34 mouse cellular contexts compared by ENCODE assay signal in the genomic region with DNA sequence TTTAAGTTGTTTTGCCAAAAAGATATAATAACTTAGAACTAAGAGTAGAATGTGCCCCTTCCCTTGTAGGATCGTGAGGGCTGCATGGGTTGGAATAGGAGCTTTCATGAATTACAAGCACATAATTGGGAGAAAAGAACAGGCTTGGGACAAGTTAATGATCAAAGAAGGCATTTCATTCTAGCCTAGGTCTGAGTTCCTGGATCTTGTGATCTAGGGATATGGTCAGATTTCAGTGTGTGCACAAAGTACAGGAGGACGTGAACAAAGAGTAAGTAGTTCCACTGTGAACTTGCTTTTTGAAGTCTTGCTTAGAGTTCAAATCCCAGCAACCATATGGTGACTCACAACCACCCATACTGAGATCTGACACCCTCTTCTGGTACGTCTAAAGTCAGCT. TPM values are rescaled to one million over a fixed set of nuclear protein-coding genes. Genes with fewer than 3 reads are reported as not detected.
"Had no signal": no experiment of that assay in that cellular context is flagged by ENCODE, and none has a peak within 500 bp of the region (broad histone marks: within the 10 kb centered on the region; RNA-seq: fewer than 3 reads in every experiment).

No protein-coding gene starts in this region.

- H3K4me3 ChIP-seq: embryonic facial prominence, embryonic 10.5 days; embryonic facial prominence, embryonic 12.5 days; embryonic facial prominence, embryonic 13.5 days; embryonic facial prominence, embryonic 15.5 days; erythroblast, embryonic 14.5 days; forebrain, embryonic 10.5 days; forebrain, embryonic 12.5 days; forebrain, embryonic 13.5 days; forebrain, embryonic 15.5 days; gastrocnemius, adult 2 months; heart, adult 2 months had no signal

- H3K9me3 ChIP-seq: embryonic facial prominence, embryonic 10.5 days; embryonic facial prominence, embryonic 12.5 days; embryonic facial prominence, embryonic 13.5 days; embryonic facial prominence, embryonic 15.5 days; forebrain, embryonic 10.5 days; forebrain, embryonic 12.5 days; forebrain, embryonic 13.5 days; forebrain, embryonic 15.5 days had no signal

- DNase-seq: cerebellum, adult 2 months; cerebellum, adult 8-10 months; cerebellum, adult 9-10 months; cerebellum, adult 9-11 months; cerebellum, postnatal 10 days; cerebellum, postnatal 14 days; cerebellum, postnatal 25 days; cerebellum, postnatal 36 days; embryo, embryonic 11 days; forebrain, postnatal 0 days; gastrocnemius, adult 2 months; gastrocnemius, postnatal 10 days; gastrocnemius, postnatal 14 days; gastrocnemius, postnatal 25 days; gastrocnemius, postnatal 36 days; heart, adult 11 months; heart, adult 18-20 months; heart, adult 2 months had no signal

- H3K9ac ChIP-seq: embryonic facial prominence, embryonic 12.5 days; embryonic facial prominence, embryonic 13.5 days; embryonic facial prominence, embryonic 15.5 days; forebrain, embryonic 12.5 days; forebrain, embryonic 13.5 days; forebrain, embryonic 15.5 days; forebrain, postnatal 0 days had no signal

- ATAC-seq: forebrain, embryonic 13.5 days; forebrain, embryonic 14.5 days; forebrain, embryonic 15.5 days; forebrain, embryonic 16.5 days; forebrain, postnatal 0 days had no signal

- H3K27ac ChIP-seq: embryonic facial prominence, embryonic 10.5 days; embryonic facial prominence, embryonic 12.5 days; embryonic facial prominence, embryonic 13.5 days; embryonic facial prominence, embryonic 15.5 days; forebrain, embryonic 10.5 days; forebrain, embryonic 12.5 days; forebrain, embryonic 13.5 days; forebrain, embryonic 15.5 days; gastrocnemius, adult 2 months; heart, adult 2 months had no signal

- H3K27me3 ChIP-seq: embryonic facial prominence, embryonic 12.5 days; embryonic facial prominence, embryonic 13.5 days; embryonic facial prominence, embryonic 15.5 days; forebrain, embryonic 12.5 days; forebrain, embryonic 13.5 days; forebrain, embryonic 15.5 days had no signal

- H3K4me1 ChIP-seq: embryonic facial prominence, embryonic 12.5 days; embryonic facial prominence, embryonic 13.5 days; embryonic facial prominence, embryonic 15.5 days; forebrain, embryonic 10.5 days; forebrain, embryonic 13.5 days; forebrain, embryonic 15.5 days had no signal

- H3K4me2 ChIP-seq: embryonic facial prominence, embryonic 12.5 days; embryonic facial prominence, embryonic 13.5 days; embryonic facial prominence, embryonic 15.5 days; forebrain, embryonic 12.5 days; forebrain, embryonic 13.5 days; forebrain, embryonic 15.5 days had no signal

RNA-seq across cellular contexts. Expression of gene Pin1rt1, which starts 38.9 kb away (rescaled TPM):
- polyA plus RNA-seq: cortical plate, adult 2 months; embryonic facial prominence, embryonic 11.5 days; embryonic facial prominence, embryonic 13.5 days; embryonic facial prominence, embryonic 14.5 days; embryonic facial prominence, embryonic 15.5 days; erythroblast, embryonic 14.5 days; forebrain, embryonic 11.5 days; forebrain, embryonic 12.5 days; forebrain, embryonic 13.5 days; forebrain, embryonic 14.5 days; forebrain, postnatal 0 days; frontal cortex, adult 2 months; heart, adult 2 months had no signal
